Mouse (Mus musculus) myocyte (in vitro differentiated cells): ENCODE measurements around the gene Tra2b.
"Not testable (repeated sequence)": the region's sequence is repeated elsewhere in the genome, so short reads cannot be mapped to it uniquely, and the experiment has no call there.

Experiments
- E2F4 ChIP-seq: IDR thresholded peaks from one replicate; pipeline ENCODE4 v1.6.1; 2011; ENCODE audit warnings: mild to moderate bottlenecking, control low read depth, moderate library complexity; ENCODE audit not compliant: insufficient read depth
- MAX ChIP-seq: IDR thresholded peaks from one replicate; pipeline ENCODE4 v1.6.1; 2011; ENCODE audit warnings: low read depth, mild to moderate bottlenecking, control low read depth
- POLR2A ChIP-seq: IDR thresholded peaks from one replicate; pipeline ENCODE4 v1.6.1; 2011; ENCODE audit warnings: low read depth, mild to moderate bottlenecking, control low read depth, moderate library complexity; ENCODE audit not compliant: insufficient read length
- TCF12 ChIP-seq: IDR thresholded peaks from one replicate; pipeline ENCODE4 v1.6.1; 2011; ENCODE audit warnings: mild to moderate bottlenecking, control low read depth; ENCODE audit not compliant: poor library complexity, insufficient read depth, severe bottlenecking
- USF1 ChIP-seq: IDR thresholded peaks from one replicate; pipeline ENCODE4 v1.6.1; 2011; ENCODE audit warnings: low read depth, mild to moderate bottlenecking, control low read depth, moderate library complexity

- not testable (repeated sequence) for TF ChIP-seq USF1, POLR2A, MAX, E2F4, TCF12
Observed at GRCm38 (mm10) chr16:22294812-22295211, 29.0 kb upstream of the Tra2b start.
